Mouse (Mus musculus): ENCODE measurements around the gene Slc35a5. TPM values are rescaled to one million over a fixed set of nuclear protein-coding genes. Genes with fewer than 3 reads are reported as not detected.

Gene Slc35a5
- polyA plus RNA-seq, 2 experiments = 11.2 to 18.8 TPM

- Histone ChIP-seq H3K27ac (replicated peaks; ENCODE audit: low read depth, low read length) (no peak overlapping the region), H3K4me3 (replicated peaks; ENCODE audit: low read length) (no peak overlapping the region), H3K9ac (ENCODE audit: low read depth, low read length, severe bottlenecking) (no peak overlapping the region), H3K4me2 (replicated peaks; ENCODE audit: low read depth, low read length, severe bottlenecking) (no peak overlapping the region), H3K4me1 (ENCODE audit: control insufficient read depth, insufficient read depth, low read length) (no peaks in the 10 kb centered on the region), H3K36me3 (ENCODE audit: control insufficient read depth, insufficient read depth, low read length) (peaks cover 17% of the 10 kb centered on the region; the same call in 1 of the 2 replicates), H3K27me3 (ENCODE audit: control insufficient read depth, insufficient read depth, low read length) (no peaks in the 10 kb centered on the region), H3K9me3 (ENCODE audit: control insufficient read depth, low read length) (no peaks in the 10 kb centered on the region)
- no peak for TF ChIP-seq POLR2A (IDR thresholded peaks at IDR 0.05; ENCODE audit: borderline replicate concordance, extremely low read depth, insufficient read depth, insufficient read length)
- WGBS = 6% methylated on average over 1 of the region's 1 CpGs
- peak; percentile 41; the same call in 1 of the 2 replicates for ATAC-seq (ENCODE audit: low FRiP score, low read depth)
- peak; percentile 73 for DNase-seq (ENCODE audit: low spot score)
Measured at GRCm38 (mm10) chr16:45192613-45193012, 34.1 kb upstream of the Slc35a5 start.

- no peaks in the 10 kb centered on the region for H3K27me3 ChIP-seq (ENCODE audit: control insufficient read depth, insufficient read depth, low read length)
- H3K4me2 ChIP-seq (replicated peaks; ENCODE audit: low read depth, low read length, severe bottlenecking) = no peak overlapping the region
- no peak overlapping the region for H3K27ac ChIP-seq (replicated peaks; ENCODE audit: low read depth, low read length)
- H3K4me3 ChIP-seq (replicated peaks; ENCODE audit: low read length) = no peak overlapping the region
- no peak for DNase-seq (ENCODE audit: low spot score)
- WGBS = 92% methylated on average over 5 of the region's 5 CpGs
- H3K4me1 ChIP-seq (ENCODE audit: control insufficient read depth, insufficient read depth, low read length) = no peaks in the 10 kb centered on the region
- H3K36me3 ChIP-seq (ENCODE audit: control insufficient read depth, insufficient read depth, low read length) = peaks cover 6% of the 10 kb centered on the region
- no peak for ATAC-seq (ENCODE audit: low FRiP score, low read depth)
- H3K9ac ChIP-seq (ENCODE audit: low read depth, low read length, severe bottlenecking) = no peak overlapping the region
- TF ChIP-seq POLR2A (IDR thresholded peaks at IDR 0.05; ENCODE audit: borderline replicate concordance, extremely low read depth, insufficient read depth, insufficient read length) = no peak
- H3K9me3 ChIP-seq (ENCODE audit: control insufficient read depth, low read length) = no peaks in the 10 kb centered on the region
Measured at GRCm38 (mm10) chr16:45181824-45182223, 23.3 kb upstream of the Slc35a5 start.

GRCm38 (mm10) chr16:45178552-45178951, 20.0 kb upstream of the Slc35a5 start:
- H3K36me3 ChIP-seq (ENCODE audit: control insufficient read depth, insufficient read depth, low read length) = peaks cover 14% of the 10 kb centered on the region
- DNase-seq (ENCODE audit: low spot score) (no peak), ATAC-seq (ENCODE audit: low FRiP score, low read depth) (no peak)
- no peak for TF ChIP-seq POLR2A (IDR thresholded peaks at IDR 0.05; ENCODE audit: borderline replicate concordance, extremely low read depth, insufficient read depth, insufficient read length)
- no peak overlapping the region for H3K4me2 ChIP-seq (replicated peaks; ENCODE audit: low read depth, low read length, severe bottlenecking)
- no peaks in the 10 kb centered on the region for H3K9me3 ChIP-seq (ENCODE audit: control insufficient read depth, low read length)
- no peak overlapping the region for H3K9ac ChIP-seq (ENCODE audit: low read depth, low read length, severe bottlenecking)
- no peaks in the 10 kb centered on the region for H3K4me1 ChIP-seq (ENCODE audit: control insufficient read depth, insufficient read depth, low read length)
- WGBS = 92% methylated on average over 2 of the region's 2 CpGs
- no peak overlapping the region for H3K4me3 ChIP-seq (replicated peaks; ENCODE audit: low read length)
- no peak overlapping the region for H3K27ac ChIP-seq (replicated peaks; ENCODE audit: low read depth, low read length)
- no peaks in the 10 kb centered on the region for H3K27me3 ChIP-seq (ENCODE audit: control insufficient read depth, insufficient read depth, low read length)

GRCm38 (mm10) chr16:45159389-45159716, 847 bp upstream of the Slc35a5 start:
- peak overlapping the region; percentile 89 for H3K27ac ChIP-seq (replicated peaks; ENCODE audit: low read depth, low read length)

GRCm38 (mm10) chr16:45158136-45158521, 377 bp downstream of the Slc35a5 start:
- 0 out of 2 replicates have a peak, but pooled peaks have one; percentile 35 for TF ChIP-seq POLR2A (IDR thresholded peaks at IDR 0.05; ENCODE audit: borderline replicate concordance, extremely low read depth, insufficient read depth, insufficient read length)
- 1% methylated on average over 20 of the region's 20 CpGs for WGBS
- ATAC-seq (ENCODE audit: low FRiP score, low read depth) (peak; percentile 76), DNase-seq (ENCODE audit: low spot score) (peak; percentile 77)
- Histone ChIP-seq H3K9ac (ENCODE audit: low read depth, low read length, severe bottlenecking) (peak overlapping the region; percentile 61), H3K4me2 (replicated peaks; ENCODE audit: low read depth, low read length, severe bottlenecking) (peak overlapping the region; percentile 58), H3K36me3 (ENCODE audit: control insufficient read depth, insufficient read depth, low read length) (0 out of 2 replicates have a peak, but pooled peaks cover 6% of the 10 kb centered on the region), H3K27me3 (ENCODE audit: control insufficient read depth, insufficient read depth, low read length) (no peaks in the 10 kb centered on the region), H3K9me3 (ENCODE audit: control insufficient read depth, low read length) (no peaks in the 10 kb centered on the region), H3K27ac (replicated peaks; ENCODE audit: low read depth, low read length) (peak overlapping the region; percentile 89), H3K4me1 (ENCODE audit: control insufficient read depth, insufficient read depth, low read length) (peaks cover 7% of the 10 kb centered on the region), H3K4me3 (replicated peaks; ENCODE audit: low read length) (peak overlapping the region; percentile 92)

More at GRCm38 (mm10) chr16:45159389-45159716, 847 bp upstream of the Slc35a5 start:
- Histone ChIP-seq H3K9me3 (ENCODE audit: control insufficient read depth, low read length) (no peaks in the 10 kb centered on the region), H3K4me2 (replicated peaks; ENCODE audit: low read depth, low read length, severe bottlenecking) (peak overlapping the region; percentile 76), H3K4me3 (replicated peaks; ENCODE audit: low read length) (peak overlapping the region; percentile 92), H3K4me1 (ENCODE audit: control insufficient read depth, insufficient read depth, low read length) (peaks cover 7% of the 10 kb centered on the region), H3K9ac (ENCODE audit: low read depth, low read length, severe bottlenecking) (peak overlapping the region; percentile 90), H3K36me3 (ENCODE audit: control insufficient read depth, insufficient read depth, low read length) (0 out of 2 replicates have a peak, but pooled peaks cover 6% of the 10 kb centered on the region), H3K27me3 (ENCODE audit: control insufficient read depth, insufficient read depth, low read length) (no peaks in the 10 kb centered on the region)
- WGBS = 6% methylated on average over 11 of the region's 11 CpGs
- no peak for TF ChIP-seq POLR2A (IDR thresholded peaks at IDR 0.05; ENCODE audit: borderline replicate concordance, extremely low read depth, insufficient read depth, insufficient read length)
- ATAC-seq (ENCODE audit: low FRiP score, low read depth) (no peak), DNase-seq (ENCODE audit: low spot score) (no peak)
